Mouse (Mus musculus) erythroblast, embryonic 14.5 days (primary cell): ENCODE measurements around the gene Rgp1.

Experiments
- GATA1 ChIP-seq: IDR thresholded peaks from 2 replicates; pipeline ENCODE4 v1.6.1; 2012; ENCODE audit warnings: low read length, inconsistent platforms, mixed read lengths
- TAL1 ChIP-seq: IDR thresholded peaks from 3 replicates; pipeline ENCODE4 v1.6.1; 2012; ENCODE audit warnings: low read length, inconsistent platforms, mixed read lengths

DNA sequence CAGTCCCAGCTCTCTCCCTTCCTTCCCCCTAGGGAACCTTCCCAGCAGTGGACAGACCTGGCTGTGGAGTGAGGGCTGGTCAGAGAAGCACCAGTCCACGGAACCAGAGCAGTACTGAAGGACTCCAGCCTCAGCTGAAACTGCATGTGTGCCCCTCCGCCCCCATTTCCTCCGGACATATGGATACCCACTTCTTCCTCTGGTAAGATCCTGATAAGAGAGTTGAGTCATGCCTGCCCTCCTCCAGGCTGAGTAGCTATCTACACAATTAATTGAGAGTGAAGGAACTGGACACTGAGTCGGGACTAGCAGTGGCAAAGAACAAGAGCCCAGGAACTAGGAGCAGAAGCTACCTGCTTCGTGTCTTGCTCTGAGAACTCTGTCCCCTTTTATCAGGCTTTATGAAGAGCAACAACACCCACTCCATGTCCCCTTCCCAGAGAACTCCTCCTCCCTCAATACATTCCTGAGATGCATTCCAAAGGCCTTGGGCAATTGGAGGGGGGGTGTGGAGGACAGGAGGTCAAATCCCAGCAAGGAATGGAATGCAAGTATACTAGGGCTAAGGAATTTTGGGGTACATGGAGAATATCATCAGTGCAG is 20.4 kb upstream of the Rgp1 start:
- TF ChIP-seq TAL1 (no peak), GATA1 (no peak)
